Mouse (Mus musculus) spleen, adult 18-20 months (tissue): ENCODE results near the gene Zfp715.

Source experiments
- DNase-seq, 2 experiments: peaks; one replicate each; pipeline ENCODE4 v3.0.0; 2022; ENCODE audit warnings: mixed read lengths in 2 of 2

Zfp715 gene

GRCm38 (mm10) chr7:43313013-43313428, at the start of gene Zfp715:
Gene Zfp715, minus strand, starts transcription at chr7:43313294.
- DNase-seq: peak; percentile 74 to 77

- no peak for DNase-seq
These were observed 48.9 kb upstream of the Zfp715 start for GRCm38 (mm10) chr7:43362021-43362420.

- no peak for DNase-seq
These were observed 48.3 kb upstream of the Zfp715 start for GRCm38 (mm10) chr7:43361442-43361841.

- no peak for DNase-seq
These were observed 45.5 kb upstream of the Zfp715 start for GRCm38 (mm10) chr7:43358556-43358955.

GRCm38 (mm10) chr7:43354893-43355835, 42.1 kb upstream of the Zfp715 start:
- DNase-seq: no peak

- no peak for DNase-seq
These were observed 40.7 kb upstream of the Zfp715 start for GRCm38 (mm10) chr7:43353758-43354157.

GRCm38 (mm10) chr7:43353118-43353517, 40.0 kb upstream of the Zfp715 start:
- no peak for DNase-seq

GRCm38 (mm10) chr7:43351154-43351553, 38.1 kb upstream of the Zfp715 start, which contains the start of gene Siglecf:
Gene Siglecf, plus strand, starts transcription at chr7:43351341.
- DNase-seq: no peak

- DNase-seq: peak in 1 of 2 experiments; percentile 24
These were observed 36.5 kb upstream of the Zfp715 start for GRCm38 (mm10) chr7:43349623-43350022.

- no peak for DNase-seq
These were observed 33.5 kb upstream of the Zfp715 start for GRCm38 (mm10) chr7:43346571-43346970.

- no peak for DNase-seq
These were observed 33.1 kb upstream of the Zfp715 start for GRCm38 (mm10) chr7:43346148-43346547.

GRCm38 (mm10) chr7:43344491-43344890, 31.4 kb upstream of the Zfp715 start:
- no peak for DNase-seq

- no peak for DNase-seq
These were observed 30.9 kb upstream of the Zfp715 start for GRCm38 (mm10) chr7:43344020-43344419.

GRCm38 (mm10) chr7:43343191-43343590, 30.1 kb upstream of the Zfp715 start:
- DNase-seq: no peak

GRCm38 (mm10) chr7:43340771-43341170, 27.7 kb upstream of the Zfp715 start:
- no peak for DNase-seq

- DNase-seq: no peak
These were observed 20.8 kb upstream of the Zfp715 start for GRCm38 (mm10) chr7:43333899-43334298.

GRCm38 (mm10) chr7:43333203-43333602, 20.1 kb upstream of the Zfp715 start:
- no peak for DNase-seq

- DNase-seq: no peak
These were observed 15.0 kb upstream of the Zfp715 start for GRCm38 (mm10) chr7:43328101-43328500.

GRCm38 (mm10) chr7:43326223-43326780, 13.2 kb upstream of the Zfp715 start:
- no peak for DNase-seq

GRCm38 (mm10) chr7:43312386-43313012, 595 bp downstream of the Zfp715 start:
- DNase-seq: no peak

GRCm38 (mm10) chr7:43311632-43312031, 1.5 kb downstream of the Zfp715 start:
- no peak for DNase-seq

GRCm38 (mm10) chr7:43309069-43309468, 4.0 kb downstream of the Zfp715 start:
- DNase-seq: no peak

GRCm38 (mm10) chr7:43305235-43305634, 7.9 kb downstream of the Zfp715 start:
- DNase-seq: no peak

- DNase-seq: no peak
These were observed 21.6 kb downstream of the Zfp715 start for GRCm38 (mm10) chr7:43291524-43291923.
